Mouse (Mus musculus) liver, embryonic 16.5 days (tissue): ENCODE measurements around the gene Clba1. TPM values are rescaled to one million over a fixed set of nuclear protein-coding genes. Genes with fewer than 3 reads are reported as not detected.
"Not testable (repeated sequence)": the region's sequence is repeated elsewhere in the genome, so short reads cannot be mapped to it uniquely, and the experiment has no call there.

ENCODE experiments used
- ATAC-seq: fragments of 200-750 bp; cut with Nextera tagmentation; 2 replicates; pipeline ENCODE4 v1.8.0; 2017; ENCODE audit warnings: low read depth, mild to moderate bottlenecking, moderate number of reproducible peaks, moderate library complexity
- H3K27ac ChIP-seq: fragments of 300-500 bp; sonication (generic); 2 replicates; pipeline ENCODE4 v1.5.1; 2014; ENCODE audit warnings: mild to moderate bottlenecking, low read length
- H3K27me3 ChIP-seq: fragments of 300-500 bp; sonication (generic); 2 replicates; pipeline ENCODE4 v1.6.1; 2014; ENCODE audit warnings: low read depth, low read length, mixed read lengths; ENCODE audit not compliant: control insufficient read depth, insufficient read depth
- H3K36me3 ChIP-seq: fragments of 300-500 bp; sonication (generic); 2 replicates; pipeline ENCODE4 v1.6.1; 2014; ENCODE audit warnings: mild to moderate bottlenecking; ENCODE audit not compliant: control insufficient read depth, insufficient read depth
- H3K4me1 ChIP-seq: fragments of 300-500 bp; sonication (generic); 2 replicates; pipeline ENCODE4 v1.6.1; 2014; ENCODE audit warnings: low read depth, low read length, mixed read lengths; ENCODE audit not compliant: control insufficient read depth
- H3K4me2 ChIP-seq: fragments of 300-500 bp; sonication (generic); 2 replicates; pipeline ENCODE4 v1.6.1; 2014; ENCODE audit warnings: low read depth, low read length, mixed read lengths
- H3K4me3 ChIP-seq: fragments of 300-500 bp; sonication (generic); 2 replicates; pipeline ENCODE4 v1.5.1; 2014; ENCODE audit warnings: low read depth, mild to moderate bottlenecking, low read length
- H3K9ac ChIP-seq: fragments of 300-500 bp; sonication (generic); 2 replicates; pipeline ENCODE4 v1.6.1; 2014; ENCODE audit warnings: low read depth, low read length
- H3K9me3 ChIP-seq: fragments of 300-500 bp; sonication (generic); replicated peaks from 2 replicates; pipeline ENCODE4 v1.6.1; 2016; ENCODE audit warnings: low read length; ENCODE audit not compliant: control insufficient read depth
- WGBS: fragments of 180-500 bp; shearing (Covaris S2); extraction: QIAGEN DNeasy Blood & Tissue Kit; methylation state at CpG from one replicate; pipeline ENCODE4 v1.1.7; 2014; ENCODE audit not compliant: insufficient replicate concordance; 5-methylcytosine and 5-hydroxymethylcytosine counted together
- polyA plus RNA-seq: library from polyadenylated mRNA; unstranded; fragments of >200 nt; fragmentation: Nextera tagmentation; extraction: Ambion mirVana; gene quantifications from 2 replicates; pipeline ENCODE4 v1.2.1, GENCODE M21; 2015

The Clba1 gene
- polyA plus RNA-seq, 1 experiment from 2014 or later, result 0.34 TPM

DNA sequence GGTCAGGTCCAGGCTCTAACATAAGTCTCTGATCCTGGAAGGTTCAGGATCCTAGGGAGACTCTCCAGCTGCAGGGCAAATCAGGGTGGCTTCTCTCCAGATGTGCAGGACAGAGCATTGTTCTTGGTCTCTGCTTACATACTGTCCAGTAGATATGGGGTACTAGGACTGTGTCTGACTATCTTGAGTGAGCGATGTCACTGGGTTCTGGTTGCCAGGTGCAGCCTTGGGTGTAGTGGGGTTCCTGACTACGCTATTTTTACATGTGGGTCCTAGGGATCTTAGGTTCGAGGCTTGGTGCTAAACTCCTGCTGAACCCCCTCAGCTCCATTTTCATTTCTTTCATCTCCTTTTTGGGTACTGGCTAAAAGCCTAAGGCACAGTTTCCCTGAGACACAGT is 21.8 kb downstream of the Clba1 start:
- H3K9ac ChIP-seq, result peak overlapping the region; percentile 86
- no peaks in the 10 kb centered on the region for H3K27me3 ChIP-seq
- H3K27ac ChIP-seq, result no peak overlapping the region
- H3K4me3 ChIP-seq, result peak overlapping the region; percentile 98
- ATAC-seq, result no peak
- peak overlapping the region; percentile 93 for H3K4me2 ChIP-seq
- H3K4me1 ChIP-seq, result peaks cover 40% of the 10 kb centered on the region
- WGBS, result 65% methylated on average over 3 of the region's 3 CpGs
- H3K36me3 ChIP-seq, result peaks cover 20% of the 10 kb centered on the region
- no peaks in the 10 kb centered on the region for H3K9me3 ChIP-seq

DNA sequence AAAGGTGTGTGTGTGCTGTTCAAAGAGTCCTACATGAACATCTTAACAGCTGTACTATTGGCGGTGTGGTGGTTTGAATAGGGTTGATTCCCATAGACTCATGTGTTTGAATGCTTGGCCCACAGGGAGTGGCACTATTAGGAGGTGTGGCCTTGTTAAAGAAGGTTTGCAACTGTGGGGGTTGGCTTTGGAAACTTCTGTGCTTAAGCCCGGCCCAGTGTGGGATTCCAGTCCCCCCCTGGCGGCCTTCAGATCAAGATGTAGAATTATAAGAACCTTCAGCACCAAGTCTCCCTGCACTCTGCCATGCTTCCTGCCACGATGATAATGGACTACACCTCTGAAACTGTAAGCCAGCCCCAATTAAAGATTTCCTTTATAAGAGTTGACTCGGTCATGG is 23.7 kb downstream of the Clba1 start:
- Histone ChIP-seq H3K36me3 (peaks cover 5% of the 10 kb centered on the region), H3K9me3 (no peaks in the 10 kb centered on the region), H3K4me3 (no peak overlapping the region), H3K4me2 (no peak overlapping the region), H3K4me1 (peaks cover 22% of the 10 kb centered on the region), H3K27me3 (no peaks in the 10 kb centered on the region), H3K9ac (no peak overlapping the region), H3K27ac (no peak overlapping the region)
- ATAC-seq, result no peak
- 70% methylated on average over 5 of the region's 5 CpGs for WGBS

GRCm38 (mm10) chr12:112833527-112833926 is 24.8 kb downstream of the Clba1 start:
- peak overlapping the region; percentile 54 for H3K27ac ChIP-seq
- H3K4me3 ChIP-seq, result no peak overlapping the region
- peak overlapping the region; percentile 15; the same call in 1 of the 2 replicates for H3K9ac ChIP-seq
- peak overlapping the region; percentile 32 for H3K4me2 ChIP-seq
- H3K36me3 ChIP-seq, result no peaks in the 10 kb centered on the region
- WGBS, result 9% methylated on average over 6 of the region's 6 CpGs
- ATAC-seq, result no peak
- H3K27me3 ChIP-seq, result no peaks in the 10 kb centered on the region
- no peaks in the 10 kb centered on the region for H3K9me3 ChIP-seq
- H3K4me1 ChIP-seq, result peaks cover 17% of the 10 kb centered on the region

DNA sequence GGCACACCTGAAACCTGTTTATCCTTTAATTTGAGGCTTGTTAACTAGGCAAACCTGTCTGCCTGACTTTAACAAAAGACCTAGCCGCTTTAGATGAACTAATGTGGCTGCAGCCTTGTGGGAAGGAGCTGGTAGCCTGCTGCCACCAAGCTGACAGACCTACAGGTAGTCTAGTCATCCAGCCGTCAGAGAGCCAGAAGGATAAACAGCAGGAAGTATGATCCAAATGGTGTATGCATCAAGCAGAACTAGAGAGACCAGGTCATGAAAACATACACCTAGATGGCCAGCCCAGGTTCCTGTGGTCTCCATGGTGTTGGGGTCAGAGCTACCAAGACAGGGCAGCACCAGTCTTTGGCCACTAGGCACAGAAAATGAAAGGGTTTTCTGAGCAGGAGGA is 26.3 kb downstream of the Clba1 start:
- Histone ChIP-seq H3K9ac (no peak overlapping the region), H3K36me3 (no peaks in the 10 kb centered on the region), H3K27me3 (no peaks in the 10 kb centered on the region), H3K27ac (no peak overlapping the region), H3K4me1 (peaks cover 15% of the 10 kb centered on the region), H3K9me3 (no peaks in the 10 kb centered on the region), H3K4me3 (no peak overlapping the region), H3K4me2 (no peak overlapping the region)
- WGBS, result 43% methylated on average over 2 of the region's 2 CpGs
- no peak for ATAC-seq

DNA sequence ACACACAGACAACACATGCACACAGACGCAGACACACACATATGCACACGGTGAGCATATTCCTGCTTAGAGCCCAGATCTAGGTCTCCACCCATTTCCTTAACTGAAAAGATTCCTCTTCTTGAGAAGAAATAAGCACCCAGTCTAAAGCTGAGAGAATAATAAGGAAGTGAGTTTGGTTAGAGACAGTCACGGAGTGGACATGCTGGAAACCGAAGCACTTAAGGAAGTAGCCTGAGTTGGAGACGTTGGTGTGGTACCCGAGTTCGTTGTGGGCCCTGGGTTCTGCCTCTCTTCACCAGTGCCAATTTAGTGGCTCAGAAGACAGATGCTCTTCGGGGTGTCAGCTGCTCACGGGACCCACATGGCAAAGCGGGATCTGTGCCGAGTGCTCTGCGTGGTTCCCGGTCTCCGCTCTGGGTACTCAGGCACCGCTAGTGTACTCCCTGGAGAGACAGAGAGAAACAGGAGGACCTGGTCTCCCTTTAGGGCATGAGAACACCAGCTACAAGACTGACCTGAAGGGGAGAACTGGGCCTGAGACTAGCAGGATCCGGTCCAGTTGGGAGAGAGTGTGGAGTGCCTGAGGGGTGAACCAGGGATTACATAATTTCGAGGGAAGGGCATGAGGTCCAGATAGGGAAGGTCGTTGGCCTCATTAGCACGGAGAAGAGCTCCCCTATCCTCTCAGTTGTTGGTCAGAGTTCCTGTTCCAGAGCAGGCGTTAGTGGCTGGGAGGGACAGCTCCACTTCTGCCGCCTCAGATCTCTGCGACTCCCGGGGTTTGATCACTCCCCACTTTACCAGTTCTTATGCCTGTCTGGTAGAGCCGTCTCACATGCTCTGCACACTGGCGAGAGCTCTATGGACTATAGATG is 31.7 kb downstream of the Clba1 start:
- no peak overlapping the region for H3K9ac ChIP-seq
- 49% methylated on average over 25 of the region's 25 CpGs for WGBS
- H3K9me3 ChIP-seq, result no peaks in the 10 kb centered on the region
- H3K4me2 ChIP-seq, result no peak overlapping the region
- H3K27ac ChIP-seq, result peak overlapping the region; percentile 55
- no peak for ATAC-seq
- H3K36me3 ChIP-seq, result no peaks in the 10 kb centered on the region
- no peak overlapping the region for H3K4me3 ChIP-seq
- H3K4me1 ChIP-seq, result no peaks in the 10 kb centered on the region
- H3K27me3 ChIP-seq, result no peaks in the 10 kb centered on the region

- not testable (repeated sequence) for H3K4me3 ChIP-seq, H3K27me3 ChIP-seq, ATAC-seq, H3K4me2 ChIP-seq, H3K27ac ChIP-seq, H3K36me3 ChIP-seq, H3K4me1 ChIP-seq, H3K9me3 ChIP-seq, H3K9ac ChIP-seq
- 52% methylated on average over 4 of the region's 4 CpGs for WGBS
Measured at GRCm38 (mm10) chr12:112841338-112841892, 32.7 kb downstream of the Clba1 start.

DNA sequence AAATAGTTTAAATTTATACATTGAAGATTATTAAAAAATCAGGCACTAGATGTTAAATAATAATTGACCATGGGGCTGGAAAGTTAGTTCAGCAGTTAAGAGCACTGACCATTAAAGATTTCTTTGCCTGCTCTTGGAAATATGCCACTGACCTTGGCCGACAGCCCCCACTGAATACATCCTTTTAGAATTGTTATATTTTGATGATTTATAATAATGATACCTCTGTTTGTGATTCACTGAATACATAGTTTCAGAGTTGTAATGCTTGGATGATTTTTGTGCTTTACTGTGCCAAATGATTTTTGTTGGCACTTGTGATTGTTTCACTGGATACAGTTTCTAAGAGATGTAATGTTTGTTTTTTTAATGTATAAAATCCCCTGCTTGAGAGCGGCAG is 33.4 kb downstream of the Clba1 start:
- H3K9me3 ChIP-seq, H3K27ac ChIP-seq, H3K4me1 ChIP-seq, H3K36me3 ChIP-seq, H3K27me3 ChIP-seq, H3K9ac ChIP-seq, ATAC-seq, H3K4me2 ChIP-seq, H3K4me3 ChIP-seq: not testable (repeated sequence)
- WGBS, result 68% methylated on average over 2 of the region's 2 CpGs

- no peak overlapping the region for H3K4me3 ChIP-seq
Measured at GRCm38 (mm10) chr12:112843803-112844202, 35.1 kb downstream of the Clba1 start.

GRCm38 (mm10) chr12:112847880-112848279 is 39.1 kb downstream of the Clba1 start:
- Histone ChIP-seq H3K27ac (no peak overlapping the region), H3K9me3 (no peaks in the 10 kb centered on the region), H3K4me2 (no peak overlapping the region), H3K36me3 (no peaks in the 10 kb centered on the region), H3K4me3 (no peak overlapping the region), H3K27me3 (no peaks in the 10 kb centered on the region), H3K9ac (no peak overlapping the region), H3K4me1 (no peaks in the 10 kb centered on the region)
- no peak for ATAC-seq
- WGBS, result 82% methylated on average over 2 of the region's 2 CpGs

More at GRCm38 (mm10) chr12:112843803-112844202, 35.1 kb downstream of the Clba1 start:
- H3K4me1 ChIP-seq, result no peaks in the 10 kb centered on the region
- no peak overlapping the region for H3K9ac ChIP-seq
- no peaks in the 10 kb centered on the region for H3K27me3 ChIP-seq
- 23% methylated on average over 3 of the region's 3 CpGs for WGBS
- H3K4me2 ChIP-seq, result no peak overlapping the region
- no peak overlapping the region for H3K27ac ChIP-seq
- H3K9me3 ChIP-seq, result no peaks in the 10 kb centered on the region
- H3K36me3 ChIP-seq, result no peaks in the 10 kb centered on the region
- ATAC-seq, result peak; percentile 54
